Mouse (Mus musculus) telencephalon, adult 2 months (tissue): ENCODE results near the gene Zfp418.
"Not testable (repeated sequence)": the region's sequence is repeated elsewhere in the genome, so short reads cannot be mapped to it uniquely, and the experiment has no call there.

Experiments
- DNase-seq: peaks from one replicate; pipeline ENCODE4 v3.0.0-alpha.2; 2011; ENCODE audit warnings: low read depth, low spot score

Zfp418 gene

GRCm38 (mm10) chr7:7171227-7172147 lies at the start of gene Zfp418:
Gene Zfp418 (plus strand): TSS chr7:7171330.
- peak; percentile 89 for DNase-seq

- DNase-seq: no peak
Observed at GRCm38 (mm10) chr7:7121602-7121980, 49.5 kb upstream of the Zfp418 start.

GRCm38 (mm10) chr7:7130491-7131124 lies 40.5 kb upstream of the Zfp418 start:
- DNase-seq: not testable (repeated sequence)

- DNase-seq: no peak
Observed at GRCm38 (mm10) chr7:7132751-7133150, 38.4 kb upstream of the Zfp418 start.

GRCm38 (mm10) chr7:7136379-7136866 lies 34.7 kb upstream of the Zfp418 start, which contains the start of gene Zfp773:
Gene Zfp773 (minus strand): TSS chr7:7136755.
- DNase-seq: peak; percentile 63

GRCm38 (mm10) chr7:7144215-7144614 lies 26.9 kb upstream of the Zfp418 start:
- no peak for DNase-seq

- no peak for DNase-seq
Observed at GRCm38 (mm10) chr7:7145991-7146608, 25.0 kb upstream of the Zfp418 start.

GRCm38 (mm10) chr7:7185897-7186296 lies 14.8 kb downstream of the Zfp418 start:
- DNase-seq: no peak

- no peak for DNase-seq
Observed at GRCm38 (mm10) chr7:7187417-7188190, 16.5 kb downstream of the Zfp418 start.

- DNase-seq: peak; percentile 77
Observed at GRCm38 (mm10) chr7:7188191-7188942, 17.2 kb downstream of the Zfp418 start.

- peak; percentile 32 for DNase-seq
Observed at GRCm38 (mm10) chr7:7209313-7210151, 38.4 kb downstream of the Zfp418 start, which contains the start of gene Zfp772. Gene Zfp772 (minus strand): TSS chr7:7209998.
